Mouse (Mus musculus): ENCODE results near the gene Aloxe3. TPM values are rescaled to one million over a fixed set of nuclear protein-coding genes. Genes with fewer than 3 reads are reported as not detected.

Gene Aloxe3
- total and polyA plus RNA-seq, 3 experiments: 0.13 to 0.23 TPM; not detected in 1

DNA sequence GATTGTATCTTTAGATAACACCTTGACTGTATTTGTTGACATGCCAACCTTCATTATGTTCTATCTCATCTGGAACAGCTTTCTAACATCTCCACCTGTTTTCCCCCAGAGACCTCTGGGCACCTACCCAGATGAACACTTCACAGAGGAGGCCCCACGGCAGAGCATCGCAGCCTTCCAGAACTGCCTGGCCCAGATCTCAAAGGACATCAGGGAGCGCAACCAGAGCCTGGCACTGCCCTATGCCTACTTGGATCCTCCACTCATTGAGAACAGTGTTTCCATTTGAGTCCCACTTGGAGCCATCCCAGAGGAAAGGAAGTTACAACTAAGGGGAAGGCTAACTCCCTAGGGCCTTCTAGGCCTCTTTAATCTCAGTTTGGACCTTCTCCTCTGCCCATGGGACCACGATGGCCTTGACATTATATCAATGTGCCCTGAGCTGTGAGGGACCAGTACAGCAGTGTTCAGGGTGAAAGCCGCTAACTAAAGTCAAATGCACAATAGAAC lies 22.8 kb downstream of the Aloxe3 start:
- dilution Hi-C loops (cut with MboI; ENCODE audit: extremely low pct_ligation_motif_present, extremely low pct_unique_long_range_greater_than_20kb, low sequenced_read_pairs): no loop called here
- no peak for TF ChIP-seq SMC3 (IDR thresholded peaks at IDR 0.05; ENCODE audit: low read depth, low read length)
- no peak for TF ChIP-seq MXI1 (IDR thresholded peaks at IDR 0.05; ENCODE audit: low read depth, low read length)
- TF ChIP-seq PAX5 (IDR thresholded peaks at IDR 0.05; ENCODE audit: low read length): no peak
- TF ChIP-seq EP300 (IDR thresholded peaks at IDR 0.05; ENCODE audit: low read length): no peak
- TF ChIP-seq ZC3H11A (IDR thresholded peaks at IDR 0.05; ENCODE audit: low read depth, low read length): no peak
- TF ChIP-seq GABPA (IDR thresholded peaks at IDR 0.05; ENCODE audit: insufficient replicate concordance, low read depth, low read length): no peak
- TF ChIP-seq RAD21 (IDR thresholded peaks at IDR 0.05; ENCODE audit: low read depth, low read length): no peak
- TF ChIP-seq SIN3A (IDR thresholded peaks at IDR 0.05; ENCODE audit: low read length): no peak
- no peak for TF ChIP-seq MEF2A (IDR thresholded peaks at IDR 0.05; ENCODE audit: borderline replicate concordance, low read depth, low read length)
- no peak for TF ChIP-seq CTCF (conservative IDR thresholded peaks at IDR 0.05 in 1 of 2, IDR thresholded peaks at IDR 0.05 in 1 of 2; ENCODE audit: low read depth in 2 of 2, low read length in 2 of 2)
- no peak for TF ChIP-seq ZMIZ1 (IDR thresholded peaks at IDR 0.05; ENCODE audit: low read depth, low read length)
- no peak for TF ChIP-seq TCF12 (IDR thresholded peaks at IDR 0.05; ENCODE audit: low read depth, low read length)
- TF ChIP-seq JUND (conservative IDR thresholded peaks at IDR 0.05; ENCODE audit: low read depth, low read length): no peak
- TF ChIP-seq ZKSCAN1 (IDR thresholded peaks at IDR 0.05; ENCODE audit: borderline replicate concordance, low read depth, low read length): no peak
- TF ChIP-seq POLR2A (IDR thresholded peaks at IDR 0.05; ENCODE audit: low read depth, low read length): no peak

DNA sequence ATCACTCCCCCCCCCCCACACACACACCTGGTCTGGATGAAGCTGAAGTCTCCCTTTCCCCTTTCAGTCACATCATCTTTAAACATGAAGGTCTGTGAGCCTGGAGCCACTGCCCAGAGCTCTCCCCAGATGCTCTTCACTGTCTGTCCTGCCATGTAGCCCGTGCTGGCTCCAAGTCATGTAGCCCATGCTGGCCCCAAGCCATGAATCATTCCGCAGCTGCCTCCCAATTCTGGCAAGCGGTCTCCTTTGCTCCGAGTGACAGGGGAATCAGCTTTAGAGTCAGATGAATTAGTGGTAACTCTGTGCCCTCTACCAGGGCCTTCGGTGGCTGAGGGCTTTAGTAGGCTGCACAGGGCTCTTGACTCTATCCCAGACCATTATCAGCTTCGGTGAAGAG lies 24.0 kb downstream of the Aloxe3 start:
- Histone ChIP-seq H3K9me3 (replicated peaks; ENCODE audit: low read length) (no peaks in the 10 kb centered on the region), H3K27ac (ENCODE audit: insufficient read depth, low read depth) (no peak overlapping the region), H3K79me2 (replicated peaks; ENCODE audit: control insufficient read depth, extremely low read depth, insufficient read depth, poor library complexity, severe bottlenecking) (no peaks in the 10 kb centered on the region), H3K27me3 (replicated peaks) (peaks cover 87% of the 10 kb centered on the region), H3K4me1 (ENCODE audit: control insufficient read depth in 1 of 2, insufficient read depth in 2 of 2) (0 out of 4 replicates have a peak, but pooled peaks cover 0 to 5% of the 10 kb centered on the region in 2 experiments), H3K4me2 (ENCODE audit: insufficient read depth, low read depth, poor library complexity, severe bottlenecking) (no peak overlapping the region), H3K4me3 (replicated peaks in 1 of 3; ENCODE audit: low read depth in 2 of 3, low read length in 2 of 3, poor library complexity in 1 of 3) (no peak overlapping the region), H3K9ac (ENCODE audit: insufficient read depth, low read depth) (no peak overlapping the region), H3K36me3 (replicated peaks in 1 of 2; ENCODE audit: control insufficient read depth in 1 of 2, insufficient read depth in 1 of 2, low read length in 1 of 2) (no peaks in the 10 kb centered on the region)
- no peak for DNase-seq (ENCODE audit: extremely low read depth)
- no peak for TF ChIP-seq RCOR1 (conservative IDR thresholded peaks at IDR 0.05; ENCODE audit: low read depth, low read length)
- TF ChIP-seq ZNF384 (IDR thresholded peaks at IDR 0.05; ENCODE audit: low read depth, low read length): no peak
- no peak for TF ChIP-seq UBTF (IDR thresholded peaks at IDR 0.05; ENCODE audit: low read depth, low read length)
- no peak for TF ChIP-seq POLR2AphosphoS2 (IDR thresholded peaks at IDR 0.05; ENCODE audit: low read depth, low read length)
- no peak for TF ChIP-seq ZKSCAN1 (IDR thresholded peaks at IDR 0.05; ENCODE audit: borderline replicate concordance, low read depth, low read length)
- no peak for TF ChIP-seq EP300 (IDR thresholded peaks at IDR 0.05; ENCODE audit: low read length)
- no peak for TF ChIP-seq NELFE (IDR thresholded peaks at IDR 0.05; ENCODE audit: low read depth, low read length)
- no peak for TF ChIP-seq NRF1 (IDR thresholded peaks at IDR 0.05; ENCODE audit: low read depth, low read length)
- TF ChIP-seq MAZ (IDR thresholded peaks at IDR 0.05; ENCODE audit: low read depth, low read length): no peak
- in situ Hi-C loops (cut with MboI; ENCODE audit: low pct_ligation_motif_present, low pct_unique_long_range_greater_than_20kb, low sequenced_read_pairs): no loop called here
- dilution Hi-C loops (cut with MboI; ENCODE audit: extremely low pct_ligation_motif_present, extremely low pct_unique_long_range_greater_than_20kb, low sequenced_read_pairs): no loop called here

More for the DNA sequence above, 22.8 kb downstream of the Aloxe3 start:
- Histone ChIP-seq H3K9me3 (replicated peaks; ENCODE audit: low read length) (no peaks in the 10 kb centered on the region), H3K27ac (ENCODE audit: insufficient read depth, low read depth) (no peak overlapping the region), H3K9ac (ENCODE audit: insufficient read depth, low read depth) (no peak overlapping the region), H3K4me3 (replicated peaks in 1 of 3; ENCODE audit: low read depth in 2 of 3, low read length in 2 of 3, poor library complexity in 1 of 3) (no peak overlapping the region), H3K4me2 (ENCODE audit: insufficient read depth, low read depth, poor library complexity, severe bottlenecking) (no peak overlapping the region), H3K27me3 (replicated peaks) (peaks cover 84% of the 10 kb centered on the region), H3K4me1 (ENCODE audit: control insufficient read depth in 1 of 2, insufficient read depth in 2 of 2) (0 out of 4 replicates have a peak, but pooled peaks cover 0 to 5% of the 10 kb centered on the region in 2 experiments), H3K36me3 (replicated peaks in 1 of 2; ENCODE audit: control insufficient read depth in 1 of 2, insufficient read depth in 1 of 2, low read length in 1 of 2) (no peaks in the 10 kb centered on the region), H3K79me2 (replicated peaks; ENCODE audit: control insufficient read depth, extremely low read depth, insufficient read depth, poor library complexity, severe bottlenecking) (no peaks in the 10 kb centered on the region)
- no peak for DNase-seq (ENCODE audit: extremely low read depth)
- in situ Hi-C loops (cut with MboI; ENCODE audit: low pct_ligation_motif_present, low pct_unique_long_range_greater_than_20kb, low sequenced_read_pairs): no loop called here

Data from CH12.LX (cell line).